Mouse (Mus musculus) thymus, adult 2 months (tissue): ENCODE results near the gene Pnpla1. TPM values are rescaled to one million over a fixed set of nuclear protein-coding genes. Genes with fewer than 3 reads are reported as not detected.

Experiments used
- DNase-seq: peaks from one replicate; pipeline ENCODE4 v3.0.0; 2021
- H3K27ac ChIP-seq: fragments of 200-500 bp; 2 replicates; pipeline ENCODE4 v1.5.1; 2012; ENCODE audit warnings: low read length, control low read depth; ENCODE audit not compliant: control insufficient read depth, insufficient read depth
- H3K27me3 ChIP-seq: fragments of 200-500 bp; 2 replicates; pipeline ENCODE4 v1.6.1; 2012; ENCODE audit warnings: mild to moderate bottlenecking, low read length, moderate library complexity, mixed read lengths; ENCODE audit not compliant: control insufficient read depth, insufficient read depth
- H3K36me3 ChIP-seq: fragments of 200-500 bp; 2 replicates; pipeline ENCODE4 v1.6.1; 2012; ENCODE audit warnings: mild to moderate bottlenecking, low read length, moderate library complexity; ENCODE audit not compliant: control insufficient read depth, insufficient read depth
- H3K4me1 ChIP-seq: fragments of 200-500 bp; replicated peaks from 2 replicates; pipeline ENCODE4 v1.6.1; 2012; ENCODE audit warnings: low read length; ENCODE audit not compliant: control insufficient read depth, insufficient read depth
- H3K4me3 ChIP-seq: fragments of 200-500 bp; 2 replicates; pipeline ENCODE4 v1.5.1; 2012; ENCODE audit warnings: mild to moderate bottlenecking, low read length, control low read depth, moderate library complexity; ENCODE audit not compliant: control insufficient read depth, insufficient read depth
- CTCF ChIP-seq: fragments of 200-500 bp; IDR thresholded peaks from 2 replicates; pipeline ENCODE4 v1.5.1; 2012; ENCODE audit warnings: mild to moderate bottlenecking, control low read depth, low read length, moderate library complexity, borderline replicate concordance; ENCODE audit not compliant: control insufficient read depth, poor library complexity, insufficient read depth; ENCODE audit errors: extremely low read depth
- POLR2A ChIP-seq: fragments of 200-500 bp; IDR thresholded peaks from 2 replicates; pipeline ENCODE4 v1.6.1; 2012; ENCODE audit warnings: mild to moderate bottlenecking, low read length, control low read depth, moderate library complexity; ENCODE audit not compliant: control insufficient read depth, poor library complexity, insufficient read depth; ENCODE audit errors: extremely low read depth
- WGBS: fragments of 180-500 bp; shearing (Covaris S2); methylation state at CpG from one replicate; pipeline ENCODE4 v1.1.7; 2018; 5-methylcytosine and 5-hydroxymethylcytosine counted together
- polyA plus RNA-seq: library from polyadenylated mRNA; depleted of rRNA; stranded (reverse); fragments of >200 nt; gene quantifications from 2 replicates; pipeline ENCODE4 v1.2.3, GENCODE M21; 2012; rRNA removed

Gene Pnpla1
- polyA plus RNA-seq, 1 experiment, result 0.26 TPM

DNA sequence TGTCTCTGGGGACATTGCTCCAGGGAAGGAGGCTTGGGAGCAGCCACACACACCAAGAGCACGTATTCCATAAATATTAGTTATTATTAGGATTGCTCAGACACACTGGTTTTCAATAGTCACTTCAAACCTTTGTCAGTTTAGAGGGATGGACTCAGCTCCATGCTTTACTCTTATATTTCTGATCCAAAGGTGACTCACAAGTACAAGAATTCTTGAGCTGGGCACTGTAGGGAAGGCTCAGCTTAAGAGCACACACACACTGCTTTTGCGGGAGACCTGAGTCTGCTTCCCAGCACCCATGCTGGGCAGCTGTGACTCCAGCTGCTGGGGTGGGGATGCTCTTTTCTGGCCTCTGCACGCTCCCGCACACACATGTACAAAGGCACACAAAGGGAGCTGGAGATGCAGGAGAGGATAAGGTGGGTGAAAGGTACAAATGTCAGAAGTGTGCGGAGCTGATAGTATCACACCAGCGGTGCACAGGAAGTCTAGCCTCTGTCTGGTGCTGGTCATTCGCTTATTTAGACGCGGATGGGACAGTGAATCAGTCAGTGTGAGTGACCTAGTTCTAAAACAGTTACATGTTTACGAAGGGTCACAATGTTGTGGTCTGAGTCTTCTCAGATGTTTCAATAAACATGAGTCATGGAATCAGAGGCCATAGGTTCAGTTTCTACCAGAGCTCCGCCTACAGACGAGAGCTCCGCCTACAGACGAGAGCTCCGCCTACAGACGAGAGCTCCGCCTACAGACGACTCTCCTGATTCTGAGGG lies 73.4 kb downstream of the Pnpla1 start:
- TF ChIP-seq POLR2A (no peak), CTCF (no peak)

DNA sequence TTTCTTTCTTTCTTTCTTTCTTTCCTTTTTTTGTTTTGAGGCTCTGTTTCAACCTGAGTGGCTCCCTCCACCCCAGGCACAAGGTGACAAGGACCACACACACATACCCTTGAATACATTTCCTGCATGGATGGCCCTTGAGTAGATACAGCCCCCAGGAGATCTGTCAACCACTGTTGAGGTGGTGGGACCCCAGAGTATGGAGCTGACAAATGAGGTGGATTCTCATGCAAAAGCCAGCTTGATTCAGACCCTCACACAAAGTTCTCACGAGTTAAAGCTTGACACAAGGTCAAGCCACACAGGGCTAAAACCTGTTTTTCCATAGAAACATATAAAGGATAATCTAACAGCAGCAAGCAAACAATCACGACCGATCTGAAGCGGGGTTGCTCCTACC lies 74.1 kb downstream of the Pnpla1 start:
- no peak overlapping the region for H3K4me3 ChIP-seq
- no peaks in the 10 kb centered on the region for H3K36me3 ChIP-seq
- DNase-seq, result no peak
- 97% methylated on average over 4 of the region's 4 CpGs for WGBS
- no peaks in the 10 kb centered on the region for H3K27me3 ChIP-seq
- no peak overlapping the region for H3K27ac ChIP-seq
- H3K4me1 ChIP-seq, result peaks cover under 1% of the 10 kb centered on the region; the same call in 1 of the 2 replicates
- TF ChIP-seq CTCF (no peak), POLR2A (no peak)

More for the DNA sequence above, 73.4 kb downstream of the Pnpla1 start:
- Histone ChIP-seq H3K36me3 (no peaks in the 10 kb centered on the region), H3K27ac (no peak overlapping the region), H3K27me3 (no peaks in the 10 kb centered on the region), H3K4me3 (no peak overlapping the region), H3K4me1 (peaks cover 5% of the 10 kb centered on the region)
- no peak for DNase-seq
- 93% methylated on average over 18 of the region's 18 CpGs for WGBS

DNA sequence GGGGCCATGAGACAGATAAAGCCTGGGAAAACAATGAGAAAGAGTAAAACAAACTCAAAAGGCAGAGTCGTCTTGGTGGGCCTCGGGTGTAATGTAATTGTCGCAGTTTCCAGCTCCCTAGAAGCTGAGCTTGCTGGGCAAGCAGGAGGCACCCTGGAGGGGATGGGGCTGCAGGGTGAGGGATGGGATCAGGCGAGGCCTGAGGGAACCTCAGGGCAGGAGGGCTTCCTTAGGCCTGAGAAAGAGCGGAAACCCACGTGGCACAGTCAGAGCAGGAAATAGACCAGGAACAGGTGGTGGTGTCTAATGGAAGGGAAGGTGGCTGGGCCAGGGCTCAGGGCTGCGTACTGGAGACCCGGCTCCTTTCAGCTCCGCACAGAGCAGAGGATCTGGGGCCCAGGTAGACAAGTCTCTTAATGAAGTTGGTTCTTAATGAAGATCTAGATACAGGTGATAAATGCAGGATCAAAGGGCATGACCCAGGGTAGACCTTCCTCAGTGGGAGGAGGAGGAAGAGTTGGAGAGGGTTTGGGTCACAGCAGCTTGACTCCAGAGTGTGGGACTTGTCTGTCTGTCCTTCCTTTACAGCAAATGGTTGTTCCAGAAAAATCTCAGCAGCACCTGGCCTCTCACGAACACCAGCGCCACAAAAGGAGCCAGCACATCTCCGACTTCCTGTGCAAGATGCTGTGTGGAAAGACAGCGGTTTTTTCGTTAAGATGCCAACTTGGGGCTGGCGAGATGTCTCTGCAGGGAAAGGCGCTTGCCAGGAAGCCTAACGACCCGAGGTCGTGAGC lies 76.1 kb downstream of the Pnpla1 start:
- H3K4me3 ChIP-seq, result no peak overlapping the region
- H3K27ac ChIP-seq, result no peak overlapping the region
- no peak for DNase-seq
- no peaks in the 10 kb centered on the region for H3K36me3 ChIP-seq
- H3K4me1 ChIP-seq, result no peaks in the 10 kb centered on the region
- TF ChIP-seq CTCF, result no peak
- no peak for TF ChIP-seq POLR2A
- 76% methylated on average over 19 of the region's 19 CpGs for WGBS
- H3K27me3 ChIP-seq, result no peaks in the 10 kb centered on the region

DNA sequence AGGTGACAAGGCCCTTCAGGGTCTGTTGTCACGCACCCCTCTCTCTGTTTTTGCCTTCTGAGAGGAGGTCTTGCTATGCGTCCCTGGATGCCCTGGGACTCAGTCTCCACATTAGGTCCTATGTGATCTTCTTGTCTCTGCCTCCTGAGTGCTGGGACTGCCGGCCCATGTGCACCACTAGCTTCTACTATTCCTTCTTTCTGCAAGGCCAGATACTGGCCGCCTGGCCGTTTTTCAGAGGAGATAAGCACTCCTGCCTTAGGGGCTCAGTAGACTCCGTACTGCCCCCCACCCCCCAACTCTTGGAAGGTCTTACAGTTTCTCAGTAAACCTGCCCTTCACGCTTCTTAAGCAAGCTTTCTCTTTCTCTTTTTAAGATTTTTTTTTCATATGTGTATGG lies 77.9 kb downstream of the Pnpla1 start:
- DNase-seq, result no peak
- Histone ChIP-seq H3K27ac (no peak overlapping the region), H3K27me3 (no peaks in the 10 kb centered on the region), H3K36me3 (no peaks in the 10 kb centered on the region), H3K4me1 (no peaks in the 10 kb centered on the region), H3K4me3 (no peak overlapping the region)
- TF ChIP-seq POLR2A (no peak), CTCF (no peak)
- 93% methylated on average over 7 of the region's 7 CpGs for WGBS

DNA sequence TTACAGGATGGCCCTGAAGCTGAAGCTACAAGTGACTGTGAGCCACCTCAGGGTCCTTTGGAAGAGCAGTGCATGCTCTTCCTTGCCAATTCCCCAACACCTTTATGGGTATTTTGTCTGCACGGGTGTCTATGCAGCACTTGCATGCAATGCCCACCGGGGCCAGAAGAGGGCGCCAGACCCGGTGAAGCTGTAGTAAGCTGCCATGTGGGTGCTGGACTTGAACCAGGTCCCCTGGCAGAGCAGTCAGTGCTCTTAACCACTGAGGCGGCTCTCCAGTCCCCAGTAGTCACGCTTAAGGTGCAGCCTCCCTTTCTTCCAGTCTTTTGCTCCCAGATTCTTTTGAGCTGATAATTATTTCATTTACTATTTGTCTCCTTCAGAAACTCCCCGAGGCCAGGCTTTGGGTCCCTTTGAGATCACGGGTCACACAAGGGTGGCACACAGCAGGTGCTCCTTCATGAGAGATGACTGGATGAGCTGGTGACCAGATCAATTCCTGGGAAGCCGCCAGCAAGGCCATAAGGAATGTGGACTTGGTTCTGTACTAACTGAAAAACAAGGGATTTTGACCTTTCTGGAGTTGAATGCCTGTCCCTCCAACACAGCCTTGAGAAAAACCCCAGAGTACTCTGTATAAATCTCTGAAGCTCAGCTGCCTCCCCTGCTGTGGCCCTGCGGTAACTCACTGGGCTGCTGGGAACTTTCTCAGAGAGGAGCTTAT lies 78.6 kb downstream of the Pnpla1 start:
- Histone ChIP-seq H3K4me3 (no peak overlapping the region), H3K4me1 (no peaks in the 10 kb centered on the region), H3K27me3 (no peaks in the 10 kb centered on the region), H3K36me3 (no peaks in the 10 kb centered on the region), H3K27ac (no peak overlapping the region)
- WGBS, result 73% methylated on average over 10 of the region's 10 CpGs
- no peak for TF ChIP-seq POLR2A
- TF ChIP-seq CTCF, result peak; percentile 90
- DNase-seq, result peak; percentile 63

Other genes with a start within 250 kb of the Pnpla1 start
- 61.4 and 63.9 TPM in 2 replicates for gene Srpk1, start 235.7 kb upstream of the Pnpla1 start, polyA plus RNA-seq
- gene Slc26a8, start 168.2 kb upstream of the Pnpla1 start, polyA plus RNA-seq, result 0.75 and 0.93 TPM in 2 replicates
- 121 and 131 TPM in 2 replicates for gene Mapk14, start 167.1 kb upstream of the Pnpla1 start, polyA plus RNA-seq
- 0.59 and 0.65 TPM in 2 replicates for gene AC170998.1, start 132.3 kb upstream of the Pnpla1 start, polyA plus RNA-seq
- gene Mapk13, start 89.1 kb upstream of the Pnpla1 start, polyA plus RNA-seq, result 5.9 and 8.2 TPM in 2 replicates
- 63.1 and 64.8 TPM in 2 replicates for gene Brpf3, start 57.3 kb upstream of the Pnpla1 start, polyA plus RNA-seq
- gene 4930539E08Rik, start 56.9 kb downstream of the Pnpla1 start, polyA plus RNA-seq, result 5.3 and 6.8 TPM in 2 replicates
- gene Pxt1, start 85.4 kb downstream of the Pnpla1 start, polyA plus RNA-seq, result 0.29 and 0.65 TPM in 2 replicates
- 60.8 and 80.1 TPM in 2 replicates for gene Kctd20, start 93.5 kb downstream of the Pnpla1 start, polyA plus RNA-seq
- gene Stk38, start 149.6 kb downstream of the Pnpla1 start, polyA plus RNA-seq, result 196 TPM in 2 replicates
- gene Srsf3, start 174.2 kb downstream of the Pnpla1 start, polyA plus RNA-seq, result 544 TPM in 2 replicates
- gene Cdkn1a, start 232.6 kb downstream of the Pnpla1 start, polyA plus RNA-seq, result 28.4 and 31.1 TPM in 2 replicates